Mouse (Mus musculus) liver, adult (tissue): ENCODE data around the gene Chil4.

Source experiments
- GATA4 ChIP-seq: IDR thresholded peaks from 2 replicates; pipeline ENCODE4 v1.6.1; 2014; ENCODE audit warnings: mild to moderate bottlenecking, low read length; ENCODE audit not compliant: insufficient replicate concordance

Gene Chil4

DNA sequence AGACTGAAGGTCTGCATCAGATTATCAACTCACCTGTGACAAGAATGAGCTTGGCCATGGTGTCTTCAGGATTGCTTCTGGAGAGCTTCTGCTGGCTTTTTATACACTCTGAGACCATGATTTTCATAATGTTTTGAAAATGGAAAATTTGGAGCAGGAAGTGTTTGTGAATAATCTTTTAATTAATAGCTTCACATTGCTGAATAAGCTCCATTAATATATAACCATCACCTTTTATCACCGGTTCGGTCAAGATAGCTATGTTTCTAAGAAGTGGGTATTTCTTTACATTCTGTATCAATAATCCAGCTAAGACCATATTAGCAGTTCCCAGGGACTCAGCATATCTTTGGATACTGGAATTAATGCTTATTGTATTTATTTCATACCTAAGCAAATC lies at the start of gene Chil4:
Chil4 (minus strand) TSS at position 101 of the 400 bp plus-strand sequence.
- TF ChIP-seq GATA4, result no peak

DNA sequence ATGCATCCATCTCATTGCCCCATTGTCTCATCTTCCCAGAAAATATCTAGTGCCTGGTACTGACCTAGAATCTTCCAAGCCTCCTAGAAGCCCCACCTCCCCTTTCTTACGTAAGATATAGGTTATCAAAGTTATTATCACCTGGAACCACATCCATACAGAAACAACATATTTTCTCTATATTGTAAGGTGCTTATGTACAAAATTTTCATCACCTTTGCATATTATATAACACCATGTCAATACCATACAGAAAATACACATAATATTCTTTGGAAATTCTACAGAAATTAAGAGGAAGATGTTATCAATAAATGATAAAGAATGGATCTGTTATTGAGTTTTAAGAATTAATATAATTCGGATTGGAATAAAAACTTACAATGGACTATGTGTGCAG lies 46.5 kb upstream of the Chil4 start:
- TF ChIP-seq GATA4, result no peak

DNA sequence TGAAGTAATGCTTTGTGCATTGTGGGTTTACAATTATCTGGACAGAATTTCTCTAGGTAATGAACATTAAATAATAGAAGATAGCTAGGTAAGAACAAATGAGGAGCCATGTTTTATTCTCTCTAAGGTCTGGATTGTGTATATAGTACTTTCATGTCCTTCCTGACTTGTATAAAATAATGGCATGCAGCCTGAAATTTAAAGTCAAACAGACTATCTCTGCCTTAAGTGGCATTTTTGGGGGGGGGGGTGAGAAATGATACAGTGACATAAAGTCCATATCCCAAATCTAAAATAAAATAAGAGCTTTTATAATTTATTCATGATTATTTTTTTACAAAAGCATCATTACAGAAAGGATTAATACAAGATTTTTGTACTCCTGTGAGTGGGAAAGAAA lies 45.5 kb upstream of the Chil4 start:
- TF ChIP-seq GATA4, result no peak

DNA sequence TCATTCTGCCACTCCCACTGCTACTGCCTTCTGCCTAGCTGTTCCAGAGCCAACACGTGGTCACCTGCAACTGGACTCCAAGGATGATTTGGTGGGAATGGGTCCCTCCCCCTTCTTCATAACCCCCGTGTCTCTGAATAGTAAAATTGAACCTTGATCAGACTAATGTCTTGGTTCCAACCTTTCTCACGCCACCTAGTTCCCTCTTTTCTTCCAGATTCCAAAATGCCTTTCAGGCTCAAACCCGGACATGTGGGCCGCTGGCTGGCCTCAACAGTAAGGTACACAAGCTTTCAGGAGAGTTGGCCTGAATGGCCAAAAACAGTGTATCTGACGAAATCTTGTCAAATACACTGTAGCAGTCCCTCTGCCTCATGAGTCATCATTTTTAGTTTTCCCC lies 33.4 kb upstream of the Chil4 start:
- no peak for TF ChIP-seq GATA4

- no peak for TF ChIP-seq GATA4
Observed at GRCm38 (mm10) chr3:106239196-106239791, 20.0 kb upstream of the Chil4 start.

- no peak for TF ChIP-seq GATA4
Observed at GRCm38 (mm10) chr3:106221625-106222265, 2.4 kb upstream of the Chil4 start.

- no peak for TF ChIP-seq GATA4
Observed at GRCm38 (mm10) chr3:106196276-106196675, 23.0 kb downstream of the Chil4 start.

GRCm38 (mm10) chr3:106195486-106195885 lies 23.8 kb downstream of the Chil4 start:
- TF ChIP-seq GATA4, result no peak

- no peak for TF ChIP-seq GATA4
Observed at GRCm38 (mm10) chr3:106187991-106188390, 31.3 kb downstream of the Chil4 start.

DNA sequence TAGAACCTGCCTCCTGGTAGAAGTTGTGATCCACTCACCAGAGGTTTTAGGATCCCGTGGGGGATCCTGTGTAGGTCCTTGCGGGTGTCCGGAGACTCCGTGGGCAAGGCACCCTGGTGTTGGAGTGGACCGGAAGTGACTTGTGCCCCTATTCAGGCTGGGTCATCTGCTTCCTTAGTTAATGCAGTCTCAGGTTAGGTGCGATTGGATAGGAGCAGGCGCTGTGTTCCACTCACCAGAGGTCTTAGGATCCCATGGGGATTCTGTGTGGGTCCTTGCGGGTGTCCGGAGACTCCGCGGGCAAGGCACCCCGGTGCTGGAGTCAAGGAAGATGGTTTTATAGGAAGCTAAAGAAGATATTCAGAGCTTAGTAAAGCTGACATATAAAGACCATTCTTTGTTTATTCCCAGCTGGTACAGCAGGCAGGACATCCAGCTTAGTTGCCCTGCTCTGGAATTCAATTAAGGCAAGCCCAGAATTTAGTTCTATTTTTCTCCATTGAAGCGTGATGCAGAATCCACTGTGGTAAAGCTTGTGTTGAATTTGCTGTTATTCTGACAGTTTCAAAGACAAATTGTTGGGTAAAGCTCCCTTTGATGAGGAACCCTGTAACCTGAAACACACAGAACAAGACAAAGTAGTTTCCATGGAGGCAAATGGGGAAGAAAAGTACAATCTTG lies 41.7 kb downstream of the Chil4 start:
- no peak for TF ChIP-seq GATA4

- no peak for TF ChIP-seq GATA4
Observed at GRCm38 (mm10) chr3:106171135-106171731, 48.1 kb downstream of the Chil4 start.

DNA sequence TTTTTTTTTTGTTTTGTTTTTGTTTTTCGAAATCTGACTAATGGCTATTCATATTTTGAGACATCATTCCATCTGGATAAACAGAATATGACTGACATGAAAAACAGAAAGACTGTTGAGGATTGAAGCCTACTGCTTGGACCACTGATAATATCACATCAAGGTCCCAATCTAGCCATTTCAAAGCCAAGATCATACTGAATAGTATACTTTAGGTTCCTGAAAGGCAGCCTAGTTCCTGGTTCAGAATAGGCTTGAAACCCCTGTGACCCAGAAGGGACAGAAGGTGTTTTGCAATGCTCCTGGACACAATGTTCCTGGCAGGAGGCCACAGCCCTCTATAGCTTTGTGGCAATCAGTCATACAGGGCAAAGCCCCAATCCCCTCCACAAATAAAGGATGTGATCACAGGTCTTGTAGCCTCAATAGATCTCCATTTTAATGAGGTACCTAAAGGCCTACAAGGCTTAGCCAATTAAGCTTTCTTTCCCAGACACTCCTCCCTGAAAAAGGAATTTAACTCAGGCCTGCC lies 48.7 kb downstream of the Chil4 start:
- no peak for TF ChIP-seq GATA4

DNA sequence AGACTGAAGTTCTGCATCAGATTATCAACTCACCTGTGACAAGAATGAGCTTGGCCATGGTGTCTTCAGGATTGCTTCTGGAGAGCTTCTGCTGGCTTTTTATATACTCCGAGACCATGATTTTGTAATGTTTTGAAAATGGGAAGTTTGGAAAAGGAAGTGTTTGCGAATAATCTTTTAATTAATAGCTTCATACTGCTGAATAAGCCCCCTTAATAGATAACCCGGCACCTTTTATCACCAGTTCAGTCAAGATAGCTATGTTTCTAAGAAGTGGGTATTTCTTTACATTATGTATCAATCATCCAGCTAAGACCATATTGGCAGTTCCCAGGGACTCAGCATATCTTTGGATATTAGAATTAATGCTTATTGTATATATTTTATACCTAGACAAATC lies 51.8 kb downstream of the Chil4 start, which contains the start of gene Chil3:
Chil3 (minus strand) TSS at position 101 of the 400 bp plus-strand sequence.
- TF ChIP-seq GATA4, result no peak

GRCm38 (mm10) chr3:106154413-106154812 lies 64.9 kb downstream of the Chil4 start:
- no peak for TF ChIP-seq GATA4
